Mouse (Mus musculus) heart, embryonic 14.5 days (tissue): ENCODE measurements around the gene Adipoq. TPM values are rescaled to one million over a fixed set of nuclear protein-coding genes. Genes with fewer than 3 reads are reported as not detected.
A peak's percentile ranks its signal among the peaks of the same experiment; 100 is the strongest.

Experiments
- ATAC-seq: fragments of 200-750 bp; cut with Nextera tagmentation; 2 replicates; pipeline ENCODE4 v1.8.0; 2017; ENCODE audit warnings: low read depth, moderate TSS enrichment; ENCODE audit not compliant: insufficient number of reproducible peaks, insufficient read depth, low FRiP score
- H3K27ac ChIP-seq, 2 experiments: fragments of 200-500 bp in 1 of 2; fragments of 300-500 bp in 1 of 2; sonication (generic) in 1 of 2; replicated peaks in 1 of 2; 2 replicates each; pipeline ENCODE4 v1.5.1; 2012 to 2014; ENCODE audit warnings: low read depth in 2 of 2, low read length in 2 of 2, control low read depth in 1 of 2, mild to moderate bottlenecking in 1 of 2, mixed read lengths in 1 of 2; ENCODE audit not compliant: control insufficient read depth in 1 of 2, insufficient read depth in 1 of 2
- H3K27me3 ChIP-seq: fragments of 300-500 bp; sonication (generic); 2 replicates; pipeline ENCODE4 v1.6.1; 2014; ENCODE audit warnings: mild to moderate bottlenecking, low read length, control low read depth; ENCODE audit not compliant: control insufficient read depth, insufficient read depth
- H3K36me3 ChIP-seq: fragments of 300-500 bp; sonication (generic); 2 replicates; pipeline ENCODE4 v1.6.1; 2014; ENCODE audit warnings: mild to moderate bottlenecking, control low read depth, low read length, mixed read lengths; ENCODE audit not compliant: control insufficient read depth, insufficient read depth
- H3K4me1 ChIP-seq, 2 experiments: fragments of 200-500 bp in 1 of 2; fragments of 300-500 bp in 1 of 2; sonication (generic) in 1 of 2; 2 replicates each; pipeline ENCODE4 v1.6.1; 2012 to 2014; ENCODE audit warnings: low read length in 2 of 2, control low read depth in 1 of 2, mixed read lengths in 1 of 2; ENCODE audit not compliant: control insufficient read depth in 2 of 2, insufficient read depth in 2 of 2
- H3K4me2 ChIP-seq: fragments of 300-500 bp; sonication (generic); 2 replicates; pipeline ENCODE4 v1.6.1; 2014; ENCODE audit warnings: mild to moderate bottlenecking, low read length
- H3K4me3 ChIP-seq, 2 experiments: fragments of 200-500 bp in 1 of 2; fragments of 300-500 bp in 1 of 2; sonication (generic) in 1 of 2; 2 replicates each; pipeline ENCODE4 v1.5.1; 2012 to 2014; ENCODE audit warnings: low read length in 2 of 2, mild to moderate bottlenecking in 2 of 2, control low read depth in 1 of 2, low read depth in 1 of 2, moderate library complexity in 1 of 2; ENCODE audit not compliant: control insufficient read depth in 1 of 2, insufficient read depth in 1 of 2
- H3K9ac ChIP-seq: fragments of 300-500 bp; sonication (generic); 2 replicates; pipeline ENCODE4 v1.6.1; 2014; ENCODE audit warnings: mild to moderate bottlenecking, low read length
- H3K9me3 ChIP-seq: fragments of 300-500 bp; sonication (generic); 2 replicates; pipeline ENCODE4 v1.6.1; 2016; ENCODE audit warnings: low read length, control low read depth; ENCODE audit not compliant: control insufficient read depth
- WGBS: fragments of 180-500 bp; shearing (Covaris S2); extraction: QIAGEN DNeasy Blood & Tissue Kit; methylation state at CpG from one replicate; pipeline ENCODE4 v1.1.7; 2014; 5-methylcytosine and 5-hydroxymethylcytosine counted together
- polyA plus RNA-seq: library from polyadenylated mRNA; unstranded; fragments of >200 nt; fragmentation: Nextera tagmentation; extraction: Ambion mirVana; gene quantifications from 2 replicates; pipeline ENCODE4 v1.2.1, GENCODE M21; 2014

The Adipoq gene
- polyA plus RNA-seq, 1 experiment from 2014 or later = 0.15 TPM

DNA sequence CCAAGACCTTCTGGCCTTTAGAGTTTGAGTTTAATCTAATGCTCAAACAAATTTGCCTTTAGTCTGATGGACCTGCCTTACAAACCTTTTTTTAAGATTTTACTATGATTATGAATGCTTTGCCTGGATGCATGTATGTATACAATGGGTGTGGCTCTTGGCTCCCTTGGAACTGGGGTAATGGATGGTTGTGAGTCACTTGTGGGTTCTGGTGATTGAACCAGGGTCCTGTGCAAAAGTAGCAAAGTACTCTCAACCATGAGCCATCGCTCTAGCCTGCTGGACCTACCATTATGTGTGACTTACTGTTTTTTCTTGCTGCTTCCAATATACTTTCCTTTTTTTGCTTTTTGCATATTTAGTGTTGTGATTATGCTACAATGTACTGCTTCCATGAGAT is 14.0 kb upstream of the Adipoq start:
- H3K27me3 ChIP-seq = no peaks in the 10 kb centered on the region
- H3K9ac ChIP-seq = no peak overlapping the region
- H3K27ac ChIP-seq = no peak overlapping the region
- no peaks in the 10 kb centered on the region for H3K9me3 ChIP-seq
- peaks cover 0 to 7% of the 10 kb centered on the region in 2 experiments; a peak in 2 of 4 replicates for H3K4me1 ChIP-seq
- ATAC-seq = no peak
- no peaks in the 10 kb centered on the region for H3K36me3 ChIP-seq
- WGBS = 93% methylated on average over 1 of the region's 1 CpGs
- H3K4me2 ChIP-seq = no peak overlapping the region
- H3K4me3 ChIP-seq = no peak overlapping the region

DNA sequence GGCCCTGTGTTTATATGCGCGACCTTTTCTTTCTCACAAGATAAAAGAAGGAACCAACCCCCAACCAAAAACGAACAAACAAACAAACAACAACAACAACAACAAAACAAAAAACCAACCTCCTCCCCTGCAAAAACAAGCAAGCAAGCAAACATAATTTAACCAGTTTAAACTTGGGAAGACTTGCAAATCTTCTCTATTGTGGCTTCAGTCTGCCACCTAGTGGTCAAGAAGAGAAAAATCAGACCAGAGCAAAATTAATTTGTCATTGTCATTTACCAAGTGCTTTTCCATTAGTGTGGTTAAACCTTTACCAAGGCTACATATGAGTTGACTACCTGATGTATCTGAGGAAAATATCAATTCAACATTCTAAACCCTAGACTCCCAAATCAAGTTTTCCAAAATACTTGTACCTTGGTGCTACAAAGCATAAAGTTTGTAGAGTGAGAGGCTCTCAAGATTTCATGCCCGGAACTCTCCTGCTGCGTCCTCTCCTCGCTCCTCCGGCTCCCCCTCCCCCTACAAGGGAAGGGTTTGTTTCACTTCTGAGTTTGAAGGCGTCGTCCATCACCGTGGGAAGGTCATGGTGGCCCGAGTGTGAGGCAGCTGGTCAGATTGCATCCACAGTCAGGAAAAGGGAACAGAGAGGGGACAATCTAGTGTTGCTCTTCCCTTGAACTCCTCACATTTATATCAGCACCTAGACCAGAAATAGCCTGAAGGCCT is 10.8 kb upstream of the Adipoq start:
- 22% methylated on average over 11 of the region's 11 CpGs for WGBS
- no peak overlapping the region for H3K9ac ChIP-seq

DNA sequence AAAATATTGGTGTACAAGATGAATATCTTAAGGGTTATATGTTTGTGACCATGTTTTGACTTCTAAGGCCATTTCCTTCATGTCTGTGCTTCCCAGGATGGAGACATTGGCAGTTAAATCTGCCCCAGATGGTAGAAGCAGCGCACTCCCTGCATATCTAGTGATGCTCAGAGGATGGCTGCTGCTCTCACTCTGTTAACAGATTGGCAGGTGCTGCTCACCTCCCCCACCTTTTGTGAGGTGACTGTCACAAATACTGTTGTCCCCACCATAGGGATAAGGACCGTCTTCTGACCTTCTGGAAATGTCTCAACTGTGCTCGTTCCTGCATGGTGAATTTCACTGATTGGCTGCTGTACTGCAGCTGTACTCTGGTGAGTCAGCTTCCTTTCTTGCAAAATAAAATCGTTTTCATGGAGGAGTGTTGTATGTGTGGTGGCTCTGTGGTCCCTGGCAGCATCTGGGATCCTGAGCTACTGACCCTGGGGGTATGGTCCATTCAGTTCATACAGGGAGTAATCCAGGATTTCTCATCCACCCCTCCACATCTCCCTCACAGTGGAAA is 9.8 kb upstream of the Adipoq start:
- Histone ChIP-seq H3K9me3 (no peaks in the 10 kb centered on the region), H3K9ac (no peak overlapping the region), H3K36me3 (no peaks in the 10 kb centered on the region), H3K4me2 (no peak overlapping the region), H3K4me3 (no peak overlapping the region), H3K27ac (no peak overlapping the region), H3K27me3 (no peaks in the 10 kb centered on the region), H3K4me1 (no peaks in the 10 kb centered on the region)
- ATAC-seq = no peak
- WGBS = 37% methylated on average over 4 of the region's 4 CpGs

More for the DNA sequence above, 10.8 kb upstream of the Adipoq start:
- Histone ChIP-seq H3K27me3 (no peaks in the 10 kb centered on the region), H3K27ac (no peak overlapping the region), H3K4me3 (no peak overlapping the region), H3K9me3 (no peaks in the 10 kb centered on the region), H3K4me2 (0 out of 2 replicates have a peak overlapping the region, but pooled peaks have one; percentile 11), H3K36me3 (no peaks in the 10 kb centered on the region), H3K4me1 (no peaks in the 10 kb centered on the region)
- no peak for ATAC-seq

DNA sequence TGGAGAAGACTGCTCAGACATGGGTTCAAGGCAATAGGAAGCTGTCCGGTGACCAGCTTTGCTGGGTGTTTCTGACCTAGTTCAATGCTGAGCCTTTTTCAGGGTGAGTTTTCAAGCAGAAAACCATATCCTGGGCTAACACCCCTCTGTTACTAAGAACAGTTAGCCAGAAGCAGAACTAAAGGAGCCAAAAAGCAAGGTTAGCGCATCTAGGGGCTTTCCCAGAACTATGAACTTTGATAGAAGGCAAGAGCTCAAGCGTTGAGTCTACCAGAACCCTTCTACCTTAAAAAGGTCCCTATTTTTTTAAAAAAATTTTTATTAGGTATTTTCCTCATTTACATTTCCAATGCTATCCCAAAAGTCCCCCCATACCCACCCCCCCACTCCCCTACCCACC is 5.4 kb upstream of the Adipoq start:
- no peak overlapping the region for H3K4me2 ChIP-seq
- no peaks in the 10 kb centered on the region for H3K36me3 ChIP-seq
- H3K4me3 ChIP-seq = no peak overlapping the region
- H3K9me3 ChIP-seq = no peaks in the 10 kb centered on the region
- 91% methylated on average over 3 of the region's 3 CpGs for WGBS
- H3K27me3 ChIP-seq = no peaks in the 10 kb centered on the region
- no peak overlapping the region for H3K9ac ChIP-seq
- no peak for ATAC-seq
- 0 out of 4 replicates have a peak, but pooled peaks cover 0 to 6% of the 10 kb centered on the region in 2 experiments for H3K4me1 ChIP-seq
- H3K27ac ChIP-seq = no peak overlapping the region

DNA sequence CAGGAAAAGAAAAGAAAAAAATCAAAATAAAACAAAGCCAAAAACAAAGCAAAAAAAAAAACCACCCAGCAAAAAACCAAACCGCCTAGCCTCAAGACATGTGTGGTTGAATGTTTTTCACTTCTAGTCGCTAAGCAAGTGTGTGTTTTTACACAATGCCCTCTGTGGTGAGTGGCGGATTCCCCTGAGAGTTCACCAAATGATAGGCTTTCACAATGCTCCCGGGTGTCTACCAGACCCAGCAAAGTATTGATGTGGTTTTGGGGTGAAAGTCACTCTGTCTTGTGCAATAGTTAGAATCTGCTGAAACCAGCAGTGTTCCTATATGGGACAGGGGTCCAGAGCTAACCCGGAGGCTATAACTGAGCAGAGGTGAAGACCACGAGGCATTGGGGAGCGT is 2.0 kb upstream of the Adipoq start:
- Histone ChIP-seq H3K9me3 (no peaks in the 10 kb centered on the region), H3K4me2 (no peak overlapping the region), H3K9ac (no peak overlapping the region), H3K4me3 (no peak overlapping the region), H3K27me3 (no peaks in the 10 kb centered on the region), H3K36me3 (no peaks in the 10 kb centered on the region), H3K4me1 (peaks cover 2 to 9% of the 10 kb centered on the region in 2 experiments; a peak in 1 of 4 replicates), H3K27ac (no peak overlapping the region)
- ATAC-seq = no peak
- WGBS = 84% methylated on average over 7 of the region's 7 CpGs

DNA sequence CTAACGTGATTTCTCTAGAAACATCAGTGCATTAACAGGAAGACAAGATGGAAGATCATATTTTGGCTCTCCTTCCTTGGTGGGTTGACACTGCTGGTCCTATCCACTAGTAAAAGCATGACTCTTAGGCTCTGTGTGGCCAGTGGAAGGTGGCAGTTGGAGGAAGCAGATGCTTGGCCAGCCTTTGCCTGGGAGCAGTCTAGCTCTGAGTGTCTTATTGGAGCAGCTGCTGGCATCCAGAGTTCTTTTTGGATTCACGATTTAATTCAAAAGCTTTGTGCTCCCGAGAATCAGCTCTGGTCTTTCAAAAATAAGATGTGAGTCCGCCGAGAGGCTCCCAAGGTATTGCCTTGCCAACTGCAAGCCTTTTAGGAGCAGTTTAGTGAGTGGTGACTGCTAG is 1.1 kb upstream of the Adipoq start:
- no peaks in the 10 kb centered on the region for H3K9me3 ChIP-seq
- H3K9ac ChIP-seq = no peak overlapping the region
- no peak overlapping the region for H3K4me2 ChIP-seq
- no peaks in the 10 kb centered on the region for H3K27me3 ChIP-seq
- no peak overlapping the region for H3K27ac ChIP-seq
- no peak overlapping the region for H3K4me3 ChIP-seq
- no peak for ATAC-seq
- 52% methylated on average over 5 of the region's 5 CpGs for WGBS
- H3K36me3 ChIP-seq = no peaks in the 10 kb centered on the region
- peaks cover 2 to 9% of the 10 kb centered on the region in 2 experiments; a peak in 1 of 4 replicates for H3K4me1 ChIP-seq

DNA sequence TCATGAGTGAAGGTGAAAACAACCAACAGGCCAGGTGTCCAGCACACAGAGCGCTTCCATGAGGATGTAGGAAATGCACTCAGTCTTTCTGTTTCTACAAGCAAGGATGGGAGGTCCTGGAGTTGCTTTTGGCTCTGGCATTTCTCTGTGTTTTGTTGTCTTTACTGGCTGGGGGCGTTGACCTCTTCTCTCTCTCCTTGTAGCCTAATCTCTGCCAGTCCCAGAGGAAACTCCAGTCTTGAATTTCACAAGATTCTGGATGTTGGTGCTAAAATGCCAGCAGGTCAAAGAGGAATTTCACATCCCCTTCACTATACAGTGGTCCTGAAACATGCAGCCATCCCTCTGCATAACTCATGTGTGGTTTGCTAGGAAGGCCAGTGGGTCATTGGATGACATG is 2.6 kb downstream of the Adipoq start:
- no peak for ATAC-seq
- H3K36me3 ChIP-seq = no peaks in the 10 kb centered on the region

More for the DNA sequence above, 2.6 kb downstream of the Adipoq start:
- no peaks in the 10 kb centered on the region for H3K27me3 ChIP-seq
- no peak overlapping the region for H3K4me2 ChIP-seq
- WGBS = 51% methylated on average over 2 of the region's 2 CpGs
- H3K4me3 ChIP-seq = no peak overlapping the region
- H3K9ac ChIP-seq = no peak overlapping the region
- H3K9me3 ChIP-seq = no peaks in the 10 kb centered on the region
- H3K4me1 ChIP-seq = peaks cover 2 to 9% of the 10 kb centered on the region in 2 experiments; a peak in 1 of 4 replicates
- H3K27ac ChIP-seq = no peak overlapping the region
